Mouse (Mus musculus) heart, embryonic 13.5 days (tissue): Measurements from ENCODE around the gene Maats1. TPM values are rescaled to one million over a fixed set of nuclear protein-coding genes. Genes with fewer than 3 reads are reported as not detected.

Experiments
- ATAC-seq: fragments of 200-750 bp; cut with Nextera tagmentation; 2 replicates; pipeline ENCODE4 v1.8.0; 2017; ENCODE audit warnings: moderate TSS enrichment; ENCODE audit not compliant: insufficient number of reproducible peaks, low FRiP score, low TSS enrichment; ENCODE audit errors: extremely low read depth
- H3K27ac ChIP-seq: fragments of 300-500 bp; sonication (generic); replicated peaks from 2 replicates; pipeline ENCODE4 v1.5.1; 2015; ENCODE audit warnings: moderate library complexity, mild to moderate bottlenecking, inconsistent platforms
- H3K27me3 ChIP-seq: fragments of 300-500 bp; sonication (generic); replicated peaks from 2 replicates; pipeline ENCODE4 v1.6.1; 2015; ENCODE audit warnings: mild to moderate bottlenecking, inconsistent platforms
- H3K36me3 ChIP-seq: fragments of 300-500 bp; sonication (generic); 2 replicates; pipeline ENCODE4 v1.6.1; 2015; ENCODE audit warnings: mild to moderate bottlenecking, inconsistent platforms
- H3K4me1 ChIP-seq: fragments of 300-500 bp; sonication (generic); 2 replicates; pipeline ENCODE4 v1.6.1; 2015; ENCODE audit warnings: inconsistent platforms
- H3K4me2 ChIP-seq: fragments of 300-500 bp; sonication (generic); 2 replicates; pipeline ENCODE4 v1.6.1; 2015; ENCODE audit warnings: inconsistent platforms, mild to moderate bottlenecking, moderate library complexity
- H3K4me3 ChIP-seq: fragments of 300-500 bp; sonication (generic); 2 replicates; pipeline ENCODE4 v1.5.1; 2015; ENCODE audit warnings: moderate library complexity, mild to moderate bottlenecking, inconsistent platforms
- H3K9ac ChIP-seq: fragments of 300-500 bp; sonication (generic); 2 replicates; pipeline ENCODE4 v1.6.1; 2015; ENCODE audit warnings: inconsistent platforms, mild to moderate bottlenecking, moderate library complexity
- H3K9me3 ChIP-seq: fragments of 300-500 bp; sonication (generic); 2 replicates; pipeline ENCODE4 v1.6.1; 2016; ENCODE audit warnings: inconsistent platforms
- WGBS: fragments of 180-500 bp; shearing (Covaris S2); methylation state at CpG from one replicate; pipeline ENCODE4 v1.1.7; 2015; ENCODE audit warnings: mixed read lengths; 5-methylcytosine and 5-hydroxymethylcytosine counted together
- polyA plus RNA-seq: library from polyadenylated mRNA; unstranded; fragments of >200 nt; fragmentation: Nextera tagmentation; extraction: Ambion mirVana; gene quantifications from 2 replicates; pipeline ENCODE4 v1.2.1, GENCODE M21; 2015

The Maats1 gene
- polyA plus RNA-seq, 1 experiment from 2014 or later, result 0.16 TPM

GRCm38 (mm10) chr16:38318492-38318891 is 23.5 kb downstream of the Maats1 start:
- H3K27me3 ChIP-seq, result no peaks in the 10 kb centered on the region
- WGBS, result 66% methylated on average over 9 of the region's 9 CpGs
- ATAC-seq, result no peak

GRCm38 (mm10) chr16:38308195-38308594 is 33.7 kb downstream of the Maats1 start:
- H3K4me3 ChIP-seq, result no peak overlapping the region
- 81% methylated on average over 11 of the region's 11 CpGs for WGBS

More at GRCm38 (mm10) chr16:38318492-38318891, 23.5 kb downstream of the Maats1 start:
- Histone ChIP-seq H3K4me3 (no peak overlapping the region), H3K9me3 (no peaks in the 10 kb centered on the region), H3K4me1 (no peaks in the 10 kb centered on the region), H3K9ac (no peak overlapping the region), H3K36me3 (no peaks in the 10 kb centered on the region), H3K27ac (no peak overlapping the region), H3K4me2 (no peak overlapping the region)

GRCm38 (mm10) chr16:38307651-38308050 is 34.3 kb downstream of the Maats1 start:
- no peak overlapping the region for H3K27ac ChIP-seq
- no peak overlapping the region for H3K4me3 ChIP-seq
- 65% methylated on average over 7 of the region's 7 CpGs for WGBS
- H3K9me3 ChIP-seq, result 0 out of 2 replicates have a peak, but pooled peaks cover 5% of the 10 kb centered on the region
- no peaks in the 10 kb centered on the region for H3K36me3 ChIP-seq
- H3K27me3 ChIP-seq, result no peaks in the 10 kb centered on the region
- no peaks in the 10 kb centered on the region for H3K4me1 ChIP-seq
- no peak for ATAC-seq
- H3K4me2 ChIP-seq, result no peak overlapping the region
- H3K9ac ChIP-seq, result no peak overlapping the region

More at GRCm38 (mm10) chr16:38308195-38308594, 33.7 kb downstream of the Maats1 start:
- H3K9me3 ChIP-seq, result 0 out of 2 replicates have a peak, but pooled peaks cover 5% of the 10 kb centered on the region
- no peaks in the 10 kb centered on the region for H3K27me3 ChIP-seq
- H3K36me3 ChIP-seq, result no peaks in the 10 kb centered on the region
- no peak overlapping the region for H3K27ac ChIP-seq
- H3K4me1 ChIP-seq, result no peaks in the 10 kb centered on the region
- ATAC-seq, result no peak
- H3K4me2 ChIP-seq, result no peak overlapping the region
- no peak overlapping the region for H3K9ac ChIP-seq

GRCm38 (mm10) chr16:38307221-38307605 is 34.7 kb downstream of the Maats1 start:
- no peaks in the 10 kb centered on the region for H3K27me3 ChIP-seq
- no peak overlapping the region for H3K4me2 ChIP-seq
- H3K9me3 ChIP-seq, result 0 out of 2 replicates have a peak, but pooled peaks cover 5% of the 10 kb centered on the region
- H3K9ac ChIP-seq, result no peak overlapping the region
- no peaks in the 10 kb centered on the region for H3K4me1 ChIP-seq
- H3K4me3 ChIP-seq, result no peak overlapping the region
- no peak overlapping the region for H3K27ac ChIP-seq
- no peaks in the 10 kb centered on the region for H3K36me3 ChIP-seq
- WGBS, result 65% methylated on average over 5 of the region's 5 CpGs
- ATAC-seq, result no peak

GRCm38 (mm10) chr16:38306571-38307220 is 35.2 kb downstream of the Maats1 start:
- Histone ChIP-seq H3K4me2 (no peak overlapping the region), H3K9me3 (0 out of 2 replicates have a peak, but pooled peaks cover 5% of the 10 kb centered on the region), H3K4me3 (no peak overlapping the region), H3K9ac (no peak overlapping the region), H3K36me3 (no peaks in the 10 kb centered on the region), H3K27ac (no peak overlapping the region), H3K27me3 (no peaks in the 10 kb centered on the region), H3K4me1 (no peaks in the 10 kb centered on the region)
- no peak for ATAC-seq
- WGBS, result 39% methylated on average over 18 of the region's 18 CpGs

GRCm38 (mm10) chr16:38304460-38305194 is 37.3 kb downstream of the Maats1 start:
- Histone ChIP-seq H3K27me3 (no peaks in the 10 kb centered on the region), H3K4me1 (no peaks in the 10 kb centered on the region), H3K9me3 (0 out of 2 replicates have a peak, but pooled peaks cover 5% of the 10 kb centered on the region), H3K9ac (no peak overlapping the region), H3K36me3 (no peaks in the 10 kb centered on the region), H3K4me2 (peak overlapping the region; percentile 36), H3K4me3 (no peak overlapping the region), H3K27ac (no peak overlapping the region)
- ATAC-seq, result no peak
- WGBS, result 54% methylated on average over 17 of the region's 17 CpGs

GRCm38 (mm10) chr16:38302367-38302766 is 39.6 kb downstream of the Maats1 start:
- H3K4me1 ChIP-seq, result no peaks in the 10 kb centered on the region
- no peaks in the 10 kb centered on the region for H3K27me3 ChIP-seq
- no peak for ATAC-seq
- H3K36me3 ChIP-seq, result no peaks in the 10 kb centered on the region
- no peak overlapping the region for H3K4me3 ChIP-seq
- no peak overlapping the region for H3K27ac ChIP-seq
- WGBS, result 77% methylated on average over 13 of the region's 13 CpGs
- H3K9me3 ChIP-seq, result no peaks in the 10 kb centered on the region
- H3K9ac ChIP-seq, result no peak overlapping the region
- no peak overlapping the region for H3K4me2 ChIP-seq

- Histone ChIP-seq H3K4me2 (no peak overlapping the region), H3K27me3 (no peaks in the 10 kb centered on the region), H3K9me3 (no peaks in the 10 kb centered on the region), H3K4me3 (no peak overlapping the region), H3K36me3 (no peaks in the 10 kb centered on the region), H3K4me1 (peaks cover 8% of the 10 kb centered on the region), H3K9ac (no peak overlapping the region), H3K27ac (no peak overlapping the region)
- 80% methylated on average over 6 of the region's 6 CpGs for WGBS
- no peak for ATAC-seq
Observed at GRCm38 (mm10) chr16:38298410-38298809, 43.5 kb downstream of the Maats1 start.

- Histone ChIP-seq H3K4me3 (no peak overlapping the region), H3K4me1 (peaks cover 8% of the 10 kb centered on the region), H3K4me2 (no peak overlapping the region), H3K27ac (no peak overlapping the region), H3K9me3 (no peaks in the 10 kb centered on the region), H3K9ac (no peak overlapping the region), H3K36me3 (no peaks in the 10 kb centered on the region), H3K27me3 (no peaks in the 10 kb centered on the region)
- ATAC-seq, result no peak
- 36% methylated on average over 5 of the region's 5 CpGs for WGBS
Observed at GRCm38 (mm10) chr16:38295349-38295930, 46.5 kb downstream of the Maats1 start.

- Histone ChIP-seq H3K9ac (no peak within 1 kb of the TSS), H3K36me3 (no peaks in the 10 kb centered on the region), H3K27me3 (no peaks in the 10 kb centered on the region), H3K27ac (no peak within 1 kb of the TSS), H3K4me3 (no peak within 1 kb of the TSS), H3K4me2 (no peak within 1 kb of the TSS), H3K4me1 (peaks cover 8% of the 10 kb centered on the region), H3K9me3 (no peaks in the 10 kb centered on the region)
- WGBS, result 55% methylated on average over 7 of the region's 7 CpGs
- ATAC-seq, result no peak
Observed at GRCm38 (mm10) chr16:38294685-38295348, 47.1 kb downstream of the Maats1 start, which contains the start of gene Nr1i2. Gene Nr1i2 (minus strand): TSS chr16:38294824.

GRCm38 (mm10) chr16:38290151-38290550 is 51.8 kb downstream of the Maats1 start:
- Histone ChIP-seq H3K4me1 (peaks cover 11% of the 10 kb centered on the region), H3K27me3 (no peaks in the 10 kb centered on the region), H3K9ac (no peak overlapping the region), H3K9me3 (no peaks in the 10 kb centered on the region), H3K36me3 (no peaks in the 10 kb centered on the region), H3K4me2 (no peak overlapping the region), H3K4me3 (no peak overlapping the region), H3K27ac (no peak overlapping the region)
- 51% methylated on average over 2 of the region's 2 CpGs for WGBS
- ATAC-seq, result no peak
